Mouse (Mus musculus): ENCODE measurements around the gene Mctp1. TPM values are rescaled to one million over a fixed set of nuclear protein-coding genes. Genes with fewer than 3 reads are reported as not detected.

Mctp1 gene
- polyA plus RNA-seq, 1 experiment from 2014 or later, result 0.10 TPM

GRCm38 (mm10) chr13:76877887-76878763, 493.8 kb downstream of the Mctp1 start:
- no peak for DNase-seq (ENCODE audit: low read depth, low spot score)
- TF ChIP-seq CTCF (IDR thresholded peaks at IDR 0.05), result no peak
- no peak for ATAC-seq
- no peaks in the 10 kb centered on the region for H3K27me3 ChIP-seq
- in situ Hi-C loops (cut with MboI; ENCODE audit: low pct_unique_long_range_greater_than_20kb), result no loop called here
- ChIA-PET POLR2A (no interaction called here), CTCF (interaction anchor here (0.7 kb wide), 1 partner anchor 34 kb away, joined by 3 read pairs; no protein-coding TSS in a partner anchor)

GRCm38 (mm10) chr13:76879008-76879407, 494.7 kb downstream of the Mctp1 start:
- DNase-seq (ENCODE audit: low read depth, low spot score) (no peak), ATAC-seq (no peak)
- ChIA-PET POLR2A (no interaction called here), CTCF (no interaction called here)
- peaks cover 2% of the 10 kb centered on the region for H3K27me3 ChIP-seq
- in situ Hi-C loops (cut with MboI; ENCODE audit: low pct_unique_long_range_greater_than_20kb), result no loop called here
- TF ChIP-seq CTCF (IDR thresholded peaks at IDR 0.05), result no peak

DNA sequence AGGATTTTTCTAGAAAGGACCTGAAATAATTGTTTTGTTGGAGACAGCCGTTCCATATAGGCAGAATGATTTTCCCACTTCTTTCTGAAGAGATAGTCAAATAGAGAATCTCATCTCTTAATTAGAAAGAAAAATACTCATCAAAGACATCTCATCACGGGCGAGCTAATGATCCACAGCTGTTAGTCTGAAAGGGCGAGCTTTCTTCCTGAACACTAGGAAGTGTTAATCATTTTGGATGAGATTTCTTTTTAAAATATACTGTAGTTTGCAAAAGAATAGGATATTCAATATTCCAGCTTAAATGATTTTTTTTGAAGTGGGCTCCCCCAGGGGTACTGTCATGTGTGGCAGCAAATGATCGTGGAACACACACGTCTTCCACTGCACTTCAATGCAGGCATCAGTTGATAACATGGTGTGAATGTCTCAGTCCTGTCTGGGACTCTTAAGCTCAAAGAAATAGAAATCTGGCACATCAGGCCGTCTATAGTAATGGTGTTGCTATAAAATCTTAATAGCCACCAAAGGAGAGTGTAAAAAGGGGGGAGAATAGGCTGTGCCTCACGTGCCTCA, 500.3 kb downstream of the Mctp1 start:
- ChIA-PET POLR2A (no interaction called here), CTCF (no interaction called here)
- in situ Hi-C loops (cut with MboI; ENCODE audit: low pct_unique_long_range_greater_than_20kb), result no loop called here
- ATAC-seq (no peak), DNase-seq (ENCODE audit: low read depth, low spot score) (no peak)
- H3K27me3 ChIP-seq, result peaks cover 3% of the 10 kb centered on the region
- no peak for TF ChIP-seq CTCF (IDR thresholded peaks at IDR 0.05)

DNA sequence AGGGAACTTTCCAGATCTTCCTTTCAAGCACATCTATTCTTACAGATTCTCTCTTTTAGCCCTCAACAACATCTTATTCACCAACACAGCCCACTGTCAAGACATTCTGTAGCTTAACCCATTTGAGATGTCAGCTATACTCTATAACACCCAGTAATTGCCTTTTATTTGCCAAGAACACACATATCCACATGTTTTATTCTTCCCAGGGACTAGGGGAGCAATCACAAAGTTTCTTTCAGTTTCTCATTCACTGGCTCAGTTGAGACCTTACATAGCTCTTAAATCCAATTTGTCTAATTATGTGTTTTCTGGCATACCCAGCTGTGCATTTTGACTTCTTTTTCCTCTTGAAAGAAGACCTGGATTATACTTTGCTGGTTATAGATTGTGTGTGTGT, 508.7 kb downstream of the Mctp1 start:
- H3K27me3 ChIP-seq, result no peaks in the 10 kb centered on the region
- POLR2A ChIA-PET, result interaction anchor here (0.6 kb wide), 1 partner anchor 1522 kb away, joined by 3 read pairs; no protein-coding TSS in a partner anchor
- TF ChIP-seq CTCF (IDR thresholded peaks at IDR 0.05), result no peak
- ATAC-seq (no peak), DNase-seq (ENCODE audit: low read depth, low spot score) (no peak)
- in situ Hi-C loops (cut with MboI; ENCODE audit: low pct_unique_long_range_greater_than_20kb), result no loop called here
- CTCF ChIA-PET, result no interaction called here

DNA sequence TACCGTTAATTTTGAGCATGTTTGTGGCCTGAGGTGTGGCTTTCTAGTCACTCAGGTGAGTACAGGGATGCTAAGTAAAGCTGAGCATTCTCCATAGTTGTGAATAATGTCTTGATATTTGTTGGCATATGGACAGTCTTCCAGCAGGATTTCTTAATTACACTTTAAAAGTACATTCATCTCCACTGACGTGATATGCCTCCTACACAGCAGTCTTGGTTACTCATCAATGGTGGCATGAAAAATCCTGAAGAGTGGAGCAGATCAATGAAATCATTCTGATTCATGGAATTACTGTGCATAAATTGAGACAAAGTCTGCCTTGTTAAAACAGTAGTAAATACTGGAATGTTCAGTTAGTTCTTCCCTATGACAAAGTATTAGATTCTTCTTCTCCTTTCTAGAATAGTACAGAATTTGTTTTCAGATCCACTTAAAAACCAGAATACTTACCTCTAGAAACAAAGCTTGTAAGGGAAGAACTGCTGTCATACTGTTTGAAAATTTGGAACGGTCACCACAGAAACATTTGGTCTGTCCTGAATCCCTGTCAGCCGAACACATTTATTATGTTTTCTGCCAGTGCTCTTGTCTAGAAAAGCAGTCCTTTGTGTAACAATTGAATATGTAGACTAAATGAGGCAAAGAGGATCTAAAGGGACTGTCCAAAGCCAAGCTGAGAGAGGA, 511.6 kb downstream of the Mctp1 start:
- no peaks in the 10 kb centered on the region for H3K27me3 ChIP-seq
- ChIA-PET CTCF (no interaction called here), POLR2A (no interaction called here)
- in situ Hi-C loops (cut with MboI; ENCODE audit: low pct_unique_long_range_greater_than_20kb), result no loop called here
- ATAC-seq (no peak), DNase-seq (ENCODE audit: low read depth, low spot score) (no peak)
- no peak for TF ChIP-seq CTCF (IDR thresholded peaks at IDR 0.05)

DNA sequence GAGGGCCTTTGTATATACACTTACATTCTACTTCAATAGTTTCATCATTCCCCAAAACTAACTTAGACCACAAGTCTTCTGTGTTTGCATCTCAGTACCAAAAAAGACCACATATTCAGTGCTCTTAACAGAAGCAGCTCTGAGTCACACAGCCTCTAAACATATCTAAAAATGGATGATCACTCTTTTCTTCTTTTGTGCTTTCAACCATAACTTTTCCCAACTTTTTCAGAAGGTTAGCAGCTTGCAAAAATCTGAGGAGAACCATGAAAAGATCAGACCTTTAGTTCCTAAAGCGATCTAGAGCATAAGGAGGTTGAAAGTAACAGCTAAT, 512.1 kb downstream of the Mctp1 start:
- no peak for DNase-seq (ENCODE audit: low read depth, low spot score)
- in situ Hi-C loops (cut with MboI; ENCODE audit: low pct_unique_long_range_greater_than_20kb), result no loop called here
- ChIA-PET CTCF (no interaction called here), POLR2A (no interaction called here)
- ATAC-seq, result no peak
- no peaks in the 10 kb centered on the region for H3K27me3 ChIP-seq
- TF ChIP-seq CTCF (IDR thresholded peaks at IDR 0.05), result no peak

GRCm38 (mm10) chr13:76918321-76918720, 534.0 kb downstream of the Mctp1 start:
- no peak for DNase-seq (ENCODE audit: low read depth, low spot score)
- no peak for ATAC-seq
- TF ChIP-seq CTCF (IDR thresholded peaks at IDR 0.05), result no peak
- ChIA-PET CTCF (no interaction called here), POLR2A (no interaction called here)
- in situ Hi-C loops (cut with MboI; ENCODE audit: low pct_unique_long_range_greater_than_20kb), result no loop called here
- peaks cover 7% of the 10 kb centered on the region for H3K27me3 ChIP-seq

DNA sequence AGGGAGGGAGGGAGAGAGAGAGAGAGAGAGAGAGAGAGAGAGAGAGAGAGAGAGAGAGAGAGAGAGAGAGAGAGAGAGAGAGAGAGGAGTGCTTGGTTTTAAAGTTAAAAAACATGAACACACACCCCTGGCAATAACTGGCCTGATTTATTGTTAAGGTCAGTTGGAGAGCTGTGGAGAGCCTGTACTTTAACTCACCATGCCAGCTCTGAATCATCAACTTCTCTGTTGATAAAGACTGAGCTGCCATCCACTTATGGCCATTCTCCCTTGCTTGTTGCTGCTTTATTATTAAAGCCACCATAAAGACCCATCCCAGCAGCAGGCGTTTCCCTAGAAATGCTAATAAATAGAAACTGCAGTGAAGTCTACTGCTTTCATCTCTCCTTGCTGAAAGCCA, 542.5 kb downstream of the Mctp1 start:
- DNase-seq (ENCODE audit: low read depth, low spot score), result no peak
- no peak for TF ChIP-seq CTCF (IDR thresholded peaks at IDR 0.05)
- no peak for ATAC-seq
- peaks cover 8% of the 10 kb centered on the region for H3K27me3 ChIP-seq
- CTCF ChIA-PET, result interaction anchor here (0.6 kb wide), 1 partner anchor 521 kb away, joined by 3 read pairs; no protein-coding TSS in a partner anchor
- in situ Hi-C loops (cut with MboI; ENCODE audit: low pct_unique_long_range_greater_than_20kb), result no loop called here
- POLR2A ChIA-PET, result no interaction called here

GRCm38 (mm10) chr13:76927875-76928440, 543.6 kb downstream of the Mctp1 start:
- H3K27me3 ChIP-seq, result peaks cover 8% of the 10 kb centered on the region
- ATAC-seq, result no peak
- no peak for DNase-seq (ENCODE audit: low read depth, low spot score)
- ChIA-PET CTCF (interaction anchor here (1.8 kb wide), 1 partner anchor 10 kb away, joined by 4 read pairs; no protein-coding TSS in a partner anchor), POLR2A (no interaction called here)
- no peak for TF ChIP-seq CTCF (IDR thresholded peaks at IDR 0.05)
- in situ Hi-C loops (cut with MboI; ENCODE audit: low pct_unique_long_range_greater_than_20kb), result no loop called here

- ATAC-seq (no peak), DNase-seq (ENCODE audit: low read depth, low spot score) (no peak)
- TF ChIP-seq CTCF (IDR thresholded peaks at IDR 0.05), result no peak
- H3K27me3 ChIP-seq, result peaks cover 8% of the 10 kb centered on the region
- POLR2A ChIA-PET, result no interaction called here
- in situ Hi-C loops (cut with MboI; ENCODE audit: low pct_unique_long_range_greater_than_20kb), result no loop called here
- CTCF ChIA-PET, result interaction anchor here (1.8 kb wide), 1 partner anchor 9 kb away, joined by 4 read pairs; no protein-coding TSS in a partner anchor
Observed at GRCm38 (mm10) chr13:76929152-76929551, 544.8 kb downstream of the Mctp1 start.

DNA sequence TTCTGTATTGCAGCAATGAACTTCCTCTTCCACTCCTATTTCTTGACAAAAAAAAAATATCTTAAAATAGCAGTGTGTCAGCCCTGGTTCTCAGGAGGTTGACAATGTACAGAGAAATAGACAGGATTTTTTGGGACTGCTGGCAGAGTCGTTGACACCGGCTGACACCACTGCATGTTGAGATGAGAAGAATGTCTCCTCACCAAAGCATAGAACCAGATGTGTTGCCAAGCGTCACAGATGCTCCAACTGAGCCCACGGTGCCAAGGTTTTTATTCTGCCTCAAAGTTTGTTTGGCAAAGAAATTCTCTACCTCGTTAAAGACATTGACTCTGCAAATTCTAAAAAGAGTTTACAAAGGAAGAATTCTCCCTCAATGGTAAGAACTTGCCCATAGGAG, 548.6 kb downstream of the Mctp1 start:
- no peak for DNase-seq (ENCODE audit: low read depth, low spot score)
- no peak for TF ChIP-seq CTCF (IDR thresholded peaks at IDR 0.05)
- POLR2A ChIA-PET, result no interaction called here
- peaks cover 3% of the 10 kb centered on the region for H3K27me3 ChIP-seq
- in situ Hi-C loops (cut with MboI; ENCODE audit: low pct_unique_long_range_greater_than_20kb), result no loop called here
- CTCF ChIA-PET, result no interaction called here
- no peak for ATAC-seq

Measured in Patski (cell line).